Mouse (Mus musculus) G1E (cell line): ENCODE measurements around the gene Efna4.

Experiments
- CTCF ChIP-seq: IDR thresholded peaks from 2 replicates; pipeline ENCODE4 v1.5.1; 2012; ENCODE audit warnings: low read depth, low read length, inconsistent platforms, mixed read lengths
- GATA1 ChIP-seq: IDR thresholded peaks from 2 replicates; pipeline ENCODE4 v1.6.1; 2012; ENCODE audit warnings: borderline replicate concordance, low read length, inconsistent platforms, mixed read lengths
- POLR2AphosphoS5 ChIP-seq: IDR thresholded peaks from 2 replicates; pipeline ENCODE4 v1.6.1; 2012; ENCODE audit warnings: low read depth, low read length, inconsistent platforms; ENCODE audit not compliant: insufficient replicate concordance
- TAL1 ChIP-seq: conservative IDR thresholded peaks from 2 replicates; pipeline ENCODE4 v1.6.1; 2012; ENCODE audit warnings: low read depth, low read length, inconsistent platforms, mixed read lengths

GRCm38 (mm10) chr3:89305105-89305504, 32.7 kb downstream of the Efna4 start:
- TF ChIP-seq CTCF (no peak), TAL1 (no peak), GATA1 (no peak), POLR2AphosphoS5 (no peak)
